Mouse (Mus musculus) kidney, embryonic 14.5 days (tissue): ENCODE results near the gene Cadm1. TPM values are rescaled to one million over a fixed set of nuclear protein-coding genes. Genes with fewer than 3 reads are reported as not detected.

Experiments used
- ATAC-seq: fragments of 200-750 bp; cut with Nextera tagmentation; 2 replicates; pipeline ENCODE4 v1.8.0; 2017; ENCODE audit warnings: moderate number of reproducible peaks, mild to moderate bottlenecking, moderate TSS enrichment, moderate library complexity; ENCODE audit not compliant: low FRiP score, low TSS enrichment
- H3K27ac ChIP-seq: fragments of 300-500 bp; sonication (generic); 2 replicates; pipeline ENCODE4 v1.5.1; 2014; ENCODE audit warnings: low read depth, mild to moderate bottlenecking, low read length, moderate library complexity, mixed read lengths
- H3K27me3 ChIP-seq: fragments of 300-500 bp; sonication (generic); 2 replicates; pipeline ENCODE4 v1.6.1; 2014; ENCODE audit warnings: mild to moderate bottlenecking, low read length; ENCODE audit not compliant: control insufficient read depth, insufficient read depth
- H3K36me3 ChIP-seq: fragments of 300-500 bp; sonication (generic); 2 replicates; pipeline ENCODE4 v1.6.1; 2014; ENCODE audit warnings: low read length, mixed read lengths; ENCODE audit not compliant: control insufficient read depth, insufficient read depth
- H3K4me1 ChIP-seq: fragments of 300-500 bp; sonication (generic); 2 replicates; pipeline ENCODE4 v1.6.1; 2014; ENCODE audit warnings: low read length, mixed read lengths; ENCODE audit not compliant: control insufficient read depth, insufficient read depth
- H3K4me2 ChIP-seq: fragments of 300-500 bp; sonication (generic); replicated peaks from 2 replicates; pipeline ENCODE4 v1.6.1; 2014; ENCODE audit warnings: low read depth, mild to moderate bottlenecking, low read length
- H3K4me3 ChIP-seq: fragments of 300-500 bp; sonication (generic); 2 replicates; pipeline ENCODE4 v1.5.1; 2014; ENCODE audit warnings: mild to moderate bottlenecking, low read length
- H3K9ac ChIP-seq: fragments of 300-500 bp; sonication (generic); 2 replicates; pipeline ENCODE4 v1.6.1; 2014; ENCODE audit warnings: low read depth, mild to moderate bottlenecking, low read length, moderate library complexity
- H3K9me3 ChIP-seq: fragments of 300-500 bp; sonication (generic); 2 replicates; pipeline ENCODE4 v1.6.1; 2016; ENCODE audit warnings: low read length; ENCODE audit not compliant: control insufficient read depth
- WGBS: fragments of 180-500 bp; shearing (Covaris S2); extraction: QIAGEN DNeasy Blood & Tissue Kit; methylation state at CpG from one replicate; pipeline ENCODE4 v1.1.7; 2014; 5-methylcytosine and 5-hydroxymethylcytosine counted together
- polyA plus RNA-seq: library from polyadenylated mRNA; unstranded; fragments of >200 nt; fragmentation: Nextera tagmentation; extraction: Ambion mirVana; gene quantifications from 2 replicates; pipeline ENCODE4 v1.2.1, GENCODE M21; 2014

Gene Cadm1
- polyA plus RNA-seq, 1 experiment from 2014 or later: 92.1 TPM

DNA sequence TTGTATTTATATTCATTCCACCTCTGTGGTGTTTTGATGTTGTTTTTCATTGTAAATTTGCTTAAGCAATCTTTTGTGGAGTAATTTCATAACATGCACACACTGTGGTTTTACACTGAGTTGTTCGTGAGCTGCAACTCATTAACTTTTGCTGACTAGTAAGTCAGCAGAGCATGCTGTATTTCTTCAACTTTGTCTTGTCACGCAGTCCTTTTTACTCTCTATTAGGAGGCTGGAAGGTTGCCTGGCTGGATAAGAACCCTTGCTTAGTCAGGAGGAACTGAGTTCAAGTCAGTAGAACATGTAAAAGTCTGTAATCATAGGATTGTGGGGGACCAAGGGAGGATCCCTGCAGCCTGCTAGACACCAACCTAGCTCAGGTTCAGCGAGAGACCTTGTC, 185.4 kb downstream of the Cadm1 start:
- H3K4me2 ChIP-seq: no peak overlapping the region
- no peak overlapping the region for H3K27ac ChIP-seq
- no peaks in the 10 kb centered on the region for H3K36me3 ChIP-seq
- no peak overlapping the region for H3K9ac ChIP-seq
- H3K4me3 ChIP-seq: no peak overlapping the region
- no peaks in the 10 kb centered on the region for H3K27me3 ChIP-seq
- no peaks in the 10 kb centered on the region for H3K4me1 ChIP-seq
- ATAC-seq: no peak
- 83% methylated on average over 3 of the region's 3 CpGs for WGBS
- no peaks in the 10 kb centered on the region for H3K9me3 ChIP-seq

DNA sequence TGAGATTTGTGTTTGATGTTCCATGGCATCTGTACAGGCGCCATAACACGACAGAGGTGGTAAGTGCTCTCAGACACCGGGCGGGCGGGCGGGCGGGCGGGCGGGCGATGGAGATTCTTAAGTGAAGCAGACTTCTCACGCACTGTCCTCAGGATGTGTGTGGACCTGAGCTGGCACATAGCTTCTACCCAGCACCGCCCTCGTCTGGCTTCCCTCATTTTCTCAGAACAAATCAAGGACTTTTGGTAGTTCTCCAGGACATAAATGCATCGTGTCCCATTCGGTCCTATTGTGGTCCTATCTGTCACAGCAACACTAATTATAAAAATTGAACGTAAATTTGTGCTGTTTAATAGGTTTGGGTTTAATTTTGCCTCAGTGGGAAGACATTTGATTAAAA, 186.9 kb downstream of the Cadm1 start:
- 81% methylated on average over 16 of the region's 16 CpGs for WGBS

DNA sequence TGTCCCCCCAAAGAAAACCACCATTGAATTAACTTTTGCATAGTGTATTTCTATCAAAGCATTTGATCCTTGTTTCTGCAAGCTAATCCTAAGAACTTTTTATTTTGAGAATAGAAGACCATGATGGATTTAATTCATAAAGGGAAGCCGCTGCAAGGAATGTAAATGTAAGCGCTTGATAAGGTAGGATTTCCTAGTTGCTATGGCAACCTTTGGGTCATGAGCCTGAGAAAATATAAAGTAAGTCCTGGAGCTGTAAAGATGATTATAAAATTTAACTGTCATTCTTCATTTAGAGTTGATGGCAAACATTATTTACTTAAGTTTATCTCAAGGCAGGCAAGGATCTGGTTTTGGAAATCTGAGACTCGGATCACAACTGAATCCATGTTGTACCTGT, 197.6 kb downstream of the Cadm1 start:
- H3K27me3 ChIP-seq: no peaks in the 10 kb centered on the region; the same call in 1 of the 2 replicates
- H3K9me3 ChIP-seq: no peaks in the 10 kb centered on the region
- no peak overlapping the region for H3K9ac ChIP-seq
- 0 out of 2 replicates have a peak, but pooled peaks cover 6% of the 10 kb centered on the region for H3K4me1 ChIP-seq
- no peak overlapping the region for H3K4me2 ChIP-seq
- no peak for ATAC-seq
- no peak overlapping the region for H3K27ac ChIP-seq
- WGBS: 55% methylated on average over 3 of the region's 3 CpGs
- H3K4me3 ChIP-seq: no peak overlapping the region
- H3K36me3 ChIP-seq: no peaks in the 10 kb centered on the region

More for the DNA sequence above, 186.9 kb downstream of the Cadm1 start:
- H3K27ac ChIP-seq: no peak overlapping the region
- no peaks in the 10 kb centered on the region for H3K9me3 ChIP-seq
- H3K9ac ChIP-seq: no peak overlapping the region
- H3K27me3 ChIP-seq: no peaks in the 10 kb centered on the region
- no peaks in the 10 kb centered on the region for H3K36me3 ChIP-seq
- H3K4me3 ChIP-seq: no peak overlapping the region
- ATAC-seq: no peak
- no peak overlapping the region for H3K4me2 ChIP-seq
- no peaks in the 10 kb centered on the region for H3K4me1 ChIP-seq

DNA sequence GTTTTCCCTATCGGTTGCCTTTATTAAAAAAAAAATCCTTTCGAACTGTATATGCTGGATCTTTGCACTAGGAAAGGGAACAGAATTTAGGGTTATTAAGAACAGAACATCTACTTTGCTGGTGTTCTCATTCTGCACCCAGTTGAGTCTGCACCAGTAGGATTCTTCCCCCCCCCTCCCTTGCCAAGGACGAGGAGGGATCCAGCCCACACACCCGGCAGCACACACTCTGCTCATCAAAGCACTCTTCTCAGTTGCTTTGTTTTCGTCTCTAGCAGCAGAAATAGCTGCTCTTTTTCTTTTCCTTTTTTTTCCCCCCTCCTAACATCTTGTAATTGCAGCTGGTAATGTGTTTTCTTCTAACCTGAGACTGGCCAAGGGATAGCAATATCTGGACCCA, 198.9 kb downstream of the Cadm1 start:
- 37% methylated on average over 5 of the region's 5 CpGs for WGBS
- no peak overlapping the region for H3K4me3 ChIP-seq
- H3K9ac ChIP-seq: no peak overlapping the region
- no peak overlapping the region for H3K4me2 ChIP-seq
- H3K27ac ChIP-seq: no peak overlapping the region
- H3K9me3 ChIP-seq: no peaks in the 10 kb centered on the region
- ATAC-seq: no peak
- H3K27me3 ChIP-seq: no peaks in the 10 kb centered on the region; the same call in 1 of the 2 replicates
- H3K36me3 ChIP-seq: no peaks in the 10 kb centered on the region
- H3K4me1 ChIP-seq: 0 out of 2 replicates have a peak, but pooled peaks cover 6% of the 10 kb centered on the region

DNA sequence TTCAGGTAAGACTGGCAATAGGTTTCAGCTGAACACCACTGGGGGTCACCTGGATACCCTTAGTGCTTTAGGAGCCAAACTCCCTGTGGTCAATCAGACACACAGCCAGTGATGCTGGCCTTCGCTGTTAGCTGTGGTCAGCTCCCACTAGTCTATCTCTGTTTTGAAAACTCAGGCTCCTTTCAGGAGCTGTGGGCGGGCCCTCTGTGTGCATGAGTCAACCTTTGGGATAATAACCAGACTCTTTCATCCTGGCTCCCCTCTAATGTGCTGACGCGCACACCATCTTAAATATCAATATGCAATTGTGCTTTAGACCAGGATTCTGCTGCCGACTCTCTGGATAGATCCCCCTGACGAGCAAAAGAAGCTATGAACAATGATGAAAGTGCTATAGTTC, 200.3 kb downstream of the Cadm1 start:
- WGBS: 89% methylated on average over 6 of the region's 6 CpGs
- no peak for ATAC-seq
- no peaks in the 10 kb centered on the region for H3K36me3 ChIP-seq
- no peaks in the 10 kb centered on the region for H3K9me3 ChIP-seq
- no peak overlapping the region for H3K4me2 ChIP-seq
- H3K9ac ChIP-seq: no peak overlapping the region
- 0 out of 2 replicates have a peak, but pooled peaks cover 6% of the 10 kb centered on the region for H3K4me1 ChIP-seq
- no peak overlapping the region for H3K27ac ChIP-seq
- no peak overlapping the region for H3K4me3 ChIP-seq
- H3K27me3 ChIP-seq: no peaks in the 10 kb centered on the region; the same call in 1 of the 2 replicates

DNA sequence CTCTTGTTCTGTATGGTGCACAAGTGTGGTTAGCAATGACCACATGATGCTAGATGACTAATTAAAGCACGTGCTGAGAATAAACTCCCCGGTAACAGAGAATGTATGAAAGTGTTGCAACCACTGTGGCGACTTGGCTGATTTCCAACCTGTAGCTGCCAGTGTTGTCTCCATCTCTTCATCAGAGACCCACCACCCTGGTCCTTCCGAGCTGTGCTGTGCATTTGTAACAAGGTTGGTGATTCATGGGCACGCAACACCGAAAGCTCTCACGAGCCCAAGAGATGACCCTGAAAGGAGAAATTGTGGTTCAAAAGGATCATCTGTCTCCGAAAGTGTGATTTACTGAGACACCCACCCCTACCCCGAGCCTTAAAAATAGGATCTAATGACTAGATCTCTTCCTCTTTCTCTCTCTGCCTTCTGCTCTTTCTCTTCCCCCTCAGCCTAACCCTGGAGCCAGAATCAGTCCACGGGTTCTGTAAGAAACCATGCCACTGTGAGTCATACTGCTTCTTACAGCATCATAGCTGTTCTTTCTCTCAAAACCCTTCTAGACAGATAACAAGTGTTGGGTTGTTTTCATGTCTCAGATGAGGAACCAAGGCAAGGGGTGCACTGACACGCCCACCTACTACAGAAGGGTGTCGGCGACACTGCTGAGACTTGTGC, 203.9 kb downstream of the Cadm1 start:
- no peak overlapping the region for H3K27ac ChIP-seq
- no peak overlapping the region for H3K4me2 ChIP-seq
- H3K36me3 ChIP-seq: no peaks in the 10 kb centered on the region
- ATAC-seq: no peak
- no peak overlapping the region for H3K9ac ChIP-seq
- H3K9me3 ChIP-seq: no peaks in the 10 kb centered on the region
- H3K4me1 ChIP-seq: 0 out of 2 replicates have a peak, but pooled peaks cover 5% of the 10 kb centered on the region
- H3K27me3 ChIP-seq: no peaks in the 10 kb centered on the region; the same call in 1 of the 2 replicates
- no peak overlapping the region for H3K4me3 ChIP-seq
- WGBS: 80% methylated on average over 13 of the region's 13 CpGs

DNA sequence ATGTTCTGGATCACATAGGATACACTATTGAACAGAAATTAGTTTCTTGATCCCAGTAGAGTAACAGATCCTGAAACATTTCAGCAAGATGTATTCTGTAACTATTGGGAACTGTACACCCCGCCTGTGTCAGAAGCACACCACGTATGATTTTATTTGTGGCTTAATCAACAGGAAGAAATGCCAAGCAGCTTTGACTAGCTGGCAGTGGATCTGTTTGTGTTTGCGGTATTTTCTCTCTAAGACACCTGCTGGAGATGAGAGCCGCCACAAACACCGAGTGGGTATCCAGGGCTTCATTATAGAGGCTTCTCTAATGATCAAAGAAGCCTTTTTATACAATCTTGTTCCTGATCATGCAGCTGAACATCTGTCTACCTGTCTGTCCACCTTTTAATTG, 204.9 kb downstream of the Cadm1 start:
- Histone ChIP-seq H3K36me3 (no peaks in the 10 kb centered on the region), H3K27me3 (no peaks in the 10 kb centered on the region; the same call in 1 of the 2 replicates), H3K9ac (no peak overlapping the region), H3K27ac (no peak overlapping the region), H3K4me3 (no peak overlapping the region), H3K4me1 (0 out of 2 replicates have a peak, but pooled peaks cover 8% of the 10 kb centered on the region), H3K9me3 (no peaks in the 10 kb centered on the region), H3K4me2 (no peak overlapping the region)
- 94% methylated on average over 5 of the region's 5 CpGs for WGBS
- no peak for ATAC-seq

DNA sequence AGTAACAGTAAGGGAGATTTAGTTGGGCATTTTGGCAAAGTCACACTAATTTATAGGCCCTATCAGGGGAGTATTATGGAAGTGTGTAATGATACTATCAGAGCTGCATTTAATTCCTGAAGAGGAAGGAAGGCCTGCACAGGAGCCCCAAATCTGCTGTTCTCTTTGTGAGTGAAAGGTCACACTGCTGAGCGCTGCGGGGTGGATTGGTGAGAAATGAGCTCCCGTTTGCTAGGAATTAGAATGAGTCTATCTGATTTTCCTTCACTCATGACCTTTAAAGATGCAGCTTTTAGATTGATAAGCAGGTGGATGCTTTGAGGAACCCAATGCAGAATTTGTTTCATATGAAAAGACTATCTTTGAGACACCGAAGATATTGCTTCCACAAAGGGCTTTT, 208.8 kb downstream of the Cadm1 start:
- Histone ChIP-seq H3K4me2 (no peak overlapping the region), H3K9ac (no peak overlapping the region), H3K9me3 (no peaks in the 10 kb centered on the region), H3K27ac (no peak overlapping the region), H3K27me3 (no peaks in the 10 kb centered on the region), H3K4me3 (no peak overlapping the region), H3K4me1 (0 out of 2 replicates have a peak, but pooled peaks cover 8% of the 10 kb centered on the region), H3K36me3 (no peaks in the 10 kb centered on the region)
- WGBS: 51% methylated on average over 4 of the region's 4 CpGs
- no peak for ATAC-seq

DNA sequence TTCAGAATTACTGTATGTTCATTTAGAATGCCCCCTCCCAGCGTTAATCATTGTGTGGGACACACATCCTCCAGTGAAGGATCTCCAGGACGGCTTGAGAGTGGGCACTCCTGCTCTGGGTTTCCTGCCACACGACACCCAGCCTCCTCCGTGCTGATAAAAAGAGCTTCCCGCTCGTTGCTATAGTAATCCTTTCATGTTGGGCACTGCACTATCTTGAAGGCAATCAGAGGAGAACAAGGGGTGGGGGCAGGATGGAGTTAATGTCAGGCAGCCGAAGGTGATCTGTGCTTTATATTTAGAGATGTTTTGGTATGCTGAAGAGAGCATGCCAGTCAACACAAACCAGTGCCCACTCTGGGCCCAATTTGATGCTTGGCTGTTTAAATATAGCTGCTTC, 209.3 kb downstream of the Cadm1 start:
- WGBS: 23% methylated on average over 7 of the region's 7 CpGs
- no peak overlapping the region for H3K9ac ChIP-seq
- no peak overlapping the region for H3K27ac ChIP-seq
- H3K4me3 ChIP-seq: no peak overlapping the region
- H3K4me1 ChIP-seq: 0 out of 2 replicates have a peak, but pooled peaks cover 8% of the 10 kb centered on the region
- H3K4me2 ChIP-seq: no peak overlapping the region
- H3K9me3 ChIP-seq: no peaks in the 10 kb centered on the region
- H3K36me3 ChIP-seq: no peaks in the 10 kb centered on the region
- no peaks in the 10 kb centered on the region for H3K27me3 ChIP-seq
- no peak for ATAC-seq
